In the genomic region with DNA sequence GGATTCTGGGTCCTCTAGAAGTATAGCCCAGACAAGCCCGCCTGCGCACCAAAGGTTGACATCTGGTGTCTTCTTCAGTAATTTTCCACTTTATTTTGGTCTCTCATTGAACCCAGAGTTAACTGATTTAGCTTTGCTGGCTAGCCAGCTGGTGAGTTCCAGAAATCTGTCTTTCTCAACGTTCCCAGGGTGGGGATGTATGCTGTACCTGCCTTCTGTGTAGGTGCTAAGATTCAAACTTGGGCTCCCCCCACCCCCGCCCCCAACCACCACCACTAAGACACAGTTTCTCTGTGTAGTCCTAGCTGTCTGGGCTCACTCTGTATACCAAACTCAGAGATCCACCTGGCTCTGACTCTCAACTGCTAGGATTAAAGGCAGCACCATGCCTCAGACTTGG, we compare ENCODE assay signal across 20 mouse cellular contexts.
"Had no signal": no experiment of that assay in that cellular context is flagged by ENCODE, and none has a peak within 500 bp of the region (broad histone marks: within the 10 kb centered on the region; RNA-seq: fewer than 3 reads in every experiment).

No protein-coding gene starts in this region.

- H3K27me3 ChIP-seq: limb, embryonic 12.5 days; limb, embryonic 15.5 days; megakaryocyte, embryonic 14.5 days; midbrain, embryonic 13.5 days; neural tube, embryonic 13.5 days; stomach, embryonic 15.5 days had no signal

- H3K4me3 ChIP-seq: limb, embryonic 12.5 days; limb, embryonic 15.5 days; megakaryocyte, embryonic 14.5 days; midbrain, embryonic 10.5 days; midbrain, embryonic 13.5 days; myocyte; neural tube, embryonic 13.5 days; stomach, embryonic 15.5 days had no signal

- DNase-seq: kidney, adult 2 months; kidney, postnatal 10 days; kidney, postnatal 36 days; left cerebral cortex, postnatal 4 days; liver, postnatal 0 days; lung, embryonic 14.5 days; retina, postnatal 1 day; right cerebral cortex, postnatal 25 days; spleen, adult 18-20 months; thymus, adult 18-20 months; thymus, postnatal 36 days had no signal

- H3K36me3 ChIP-seq: limb, embryonic 15.5 days; midbrain, embryonic 13.5 days; neural tube, embryonic 13.5 days; stomach, embryonic 15.5 days had no signal

- H3K9me3 ChIP-seq: limb, embryonic 12.5 days; limb, embryonic 15.5 days; megakaryocyte, embryonic 14.5 days; midbrain, embryonic 10.5 days; midbrain, embryonic 13.5 days; neural tube, embryonic 13.5 days; stomach, embryonic 15.5 days had no signal

- H3K4me1 ChIP-seq: limb, embryonic 12.5 days; limb, embryonic 15.5 days; midbrain, embryonic 10.5 days; midbrain, embryonic 13.5 days; neural tube, embryonic 13.5 days; stomach, embryonic 15.5 days had no signal

- H3K27ac ChIP-seq: limb, embryonic 12.5 days; limb, embryonic 15.5 days; liver, embryonic 14.5 days; midbrain, embryonic 10.5 days; midbrain, embryonic 13.5 days; neural tube, embryonic 13.5 days; stomach, embryonic 15.5 days had no signal
